Mouse (Mus musculus): Measurements from ENCODE around the gene Gm17509. TPM values are rescaled to one million over a fixed set of nuclear protein-coding genes. Genes with fewer than 3 reads are reported as not detected.
"Not testable (repeated sequence)": the region's sequence is repeated elsewhere in the genome, so short reads cannot be mapped to it uniquely, and the experiment has no call there.

The Gm17509 gene
- polyA plus RNA-seq, 1 experiment from 2014 or later, result 0.57 TPM

GRCm38 (mm10) chr13:117202755-117203471 lies 18.0 kb downstream of the Gm17509 start:
- Histone ChIP-seq H3K36me3 (no peaks in the 10 kb centered on the region), H3K4me3 (no peak overlapping the region), H3K27me3 (no peaks in the 10 kb centered on the region), H3K9me3 (no peaks in the 10 kb centered on the region), H3K4me1 (replicated peaks) (no peaks in the 10 kb centered on the region), H3K4me2 (no peak overlapping the region), H3K9ac (no peak overlapping the region), H3K27ac (no peak overlapping the region)
- WGBS, result 49% methylated on average over 22 of the region's 22 CpGs
- ATAC-seq (ENCODE audit: low FRiP score), result peak; percentile 58

- Histone ChIP-seq H3K4me3 (no peak overlapping the region), H3K4me1 (replicated peaks) (no peaks in the 10 kb centered on the region), H3K27ac (no peak overlapping the region), H3K9me3 (no peaks in the 10 kb centered on the region), H3K9ac (no peak overlapping the region), H3K4me2 (no peak overlapping the region), H3K36me3 (no peaks in the 10 kb centered on the region), H3K27me3 (no peaks in the 10 kb centered on the region)
- WGBS, result 87% methylated on average over 7 of the region's 7 CpGs
- no peak for ATAC-seq (ENCODE audit: low FRiP score)
Measured at GRCm38 (mm10) chr13:117198402-117199083, 22.3 kb downstream of the Gm17509 start.

GRCm38 (mm10) chr13:117197666-117198065 lies 23.2 kb downstream of the Gm17509 start:
- no peaks in the 10 kb centered on the region for H3K4me1 ChIP-seq (replicated peaks)
- no peak for ATAC-seq (ENCODE audit: low FRiP score)
- no peak overlapping the region for H3K27ac ChIP-seq
- H3K9me3 ChIP-seq, result no peaks in the 10 kb centered on the region
- H3K36me3 ChIP-seq, result no peaks in the 10 kb centered on the region
- H3K4me3 ChIP-seq, result no peak overlapping the region
- H3K27me3 ChIP-seq, result no peaks in the 10 kb centered on the region
- no peak overlapping the region for H3K4me2 ChIP-seq
- H3K9ac ChIP-seq, result no peak overlapping the region
- 92% methylated on average over 2 of the region's 2 CpGs for WGBS

GRCm38 (mm10) chr13:117195569-117196495 lies 25.0 kb downstream of the Gm17509 start:
- Histone ChIP-seq H3K27me3 (no peaks in the 10 kb centered on the region), H3K4me3 (no peak overlapping the region), H3K4me2 (no peak overlapping the region), H3K36me3 (no peaks in the 10 kb centered on the region), H3K4me1 (replicated peaks) (no peaks in the 10 kb centered on the region), H3K9ac (no peak overlapping the region), H3K27ac (no peak overlapping the region), H3K9me3 (no peaks in the 10 kb centered on the region)
- 91% methylated on average over 13 of the region's 13 CpGs for WGBS
- no peak for ATAC-seq (ENCODE audit: low FRiP score)

GRCm38 (mm10) chr13:117193422-117193983 lies 27.4 kb downstream of the Gm17509 start:
- no peak for ATAC-seq (ENCODE audit: low FRiP score)
- no peak overlapping the region for H3K4me3 ChIP-seq
- no peaks in the 10 kb centered on the region for H3K36me3 ChIP-seq
- H3K9me3 ChIP-seq, result no peaks in the 10 kb centered on the region
- H3K4me1 ChIP-seq (replicated peaks), result no peaks in the 10 kb centered on the region
- H3K27ac ChIP-seq, result no peak overlapping the region
- WGBS, result 76% methylated on average over 7 of the region's 7 CpGs
- H3K9ac ChIP-seq, result no peak overlapping the region
- H3K4me2 ChIP-seq, result no peak overlapping the region
- no peaks in the 10 kb centered on the region for H3K27me3 ChIP-seq

GRCm38 (mm10) chr13:117192161-117192560 lies 28.7 kb downstream of the Gm17509 start:
- H3K27me3 ChIP-seq, result no peaks in the 10 kb centered on the region
- ATAC-seq (ENCODE audit: low FRiP score), result no peak
- H3K9me3 ChIP-seq, result no peaks in the 10 kb centered on the region
- H3K9ac ChIP-seq, result no peak overlapping the region
- H3K27ac ChIP-seq, result no peak overlapping the region
- WGBS, result 84% methylated on average over 5 of the region's 5 CpGs
- no peaks in the 10 kb centered on the region for H3K36me3 ChIP-seq
- no peak overlapping the region for H3K4me2 ChIP-seq
- H3K4me3 ChIP-seq, result no peak overlapping the region
- no peaks in the 10 kb centered on the region for H3K4me1 ChIP-seq (replicated peaks)

- 75% methylated on average over 6 of the region's 6 CpGs for WGBS
Measured at GRCm38 (mm10) chr13:117185329-117185728, 35.5 kb downstream of the Gm17509 start.

GRCm38 (mm10) chr13:117183288-117183687 lies 37.6 kb downstream of the Gm17509 start:
- no peak overlapping the region for H3K4me3 ChIP-seq
- no peak for ATAC-seq (ENCODE audit: low FRiP score)
- H3K36me3 ChIP-seq, result no peaks in the 10 kb centered on the region
- no peaks in the 10 kb centered on the region for H3K4me1 ChIP-seq (replicated peaks)
- WGBS, result 83% methylated on average over 6 of the region's 6 CpGs
- H3K27ac ChIP-seq, result no peak overlapping the region
- H3K27me3 ChIP-seq, result no peaks in the 10 kb centered on the region
- H3K9me3 ChIP-seq, result no peaks in the 10 kb centered on the region
- no peak overlapping the region for H3K4me2 ChIP-seq
- no peak overlapping the region for H3K9ac ChIP-seq

More at GRCm38 (mm10) chr13:117185329-117185728, 35.5 kb downstream of the Gm17509 start:
- Histone ChIP-seq H3K4me2 (no peak overlapping the region), H3K9me3 (no peaks in the 10 kb centered on the region), H3K27ac (no peak overlapping the region), H3K36me3 (no peaks in the 10 kb centered on the region), H3K4me1 (replicated peaks) (no peaks in the 10 kb centered on the region), H3K9ac (no peak overlapping the region), H3K4me3 (no peak overlapping the region), H3K27me3 (no peaks in the 10 kb centered on the region)
- no peak for ATAC-seq (ENCODE audit: low FRiP score)

- not testable (repeated sequence) for ATAC-seq (ENCODE audit: low FRiP score); H3K36me3 ChIP-seq; H3K9me3 ChIP-seq; H3K4me3 ChIP-seq; H3K27me3 ChIP-seq; H3K4me2 ChIP-seq; H3K4me1 ChIP-seq (replicated peaks); H3K9ac ChIP-seq; H3K27ac ChIP-seq
- 50% methylated on average over 3 of the region's 3 CpGs for WGBS
Measured at GRCm38 (mm10) chr13:117180912-117181311, 40.0 kb downstream of the Gm17509 start.

Other genes starting within 250 kb of the Gm17509 start
- gene Parp8, start 195.5 kb downstream of the Gm17509 start, polyA plus RNA-seq (2015; fragmentation: Nextera tagmentation; extraction: Ambion mirVana), result 25.7 and 25.8 TPM in 2 replicates
- 12.1 and 14.4 TPM in 2 replicates for gene Emb, start 12.5 kb downstream of the Gm17509 start, polyA plus RNA-seq (2015; fragmentation: Nextera tagmentation; extraction: Ambion mirVana)